Mouse (Mus musculus) urinary bladder, adult 18-20 months (tissue): Measurements from ENCODE around the gene Gm4707.
"Not testable (repeated sequence)": the region's sequence is repeated elsewhere in the genome, so short reads cannot be mapped to it uniquely, and the experiment has no call there.

Experiments used
- DNase-seq, 2 experiments: peaks; one replicate each; pipeline ENCODE4 v3.0.0; 2022; ENCODE audit warnings: low spot score in 2 of 2, mixed read lengths in 2 of 2

Gm4707 gene

GRCm38 (mm10) chr17:71459818-71460217 is at the start of gene Gm4707:
Gene Gm4707 (minus strand): TSS chr17:71459918.
- no peak for DNase-seq

GRCm38 (mm10) chr17:71506832-71507231 is 47.1 kb upstream of the Gm4707 start:
- no peak for DNase-seq

GRCm38 (mm10) chr17:71495784-71496183 is 36.1 kb upstream of the Gm4707 start:
- DNase-seq: no peak

GRCm38 (mm10) chr17:71491332-71491686 is 31.6 kb upstream of the Gm4707 start:
- DNase-seq: no peak

- DNase-seq: no peak
Observed at GRCm38 (mm10) chr17:71490666-71491331, 31.1 kb upstream of the Gm4707 start.

GRCm38 (mm10) chr17:71489703-71490461 is 30.2 kb upstream of the Gm4707 start:
- no peak for DNase-seq

- no peak for DNase-seq
Observed at GRCm38 (mm10) chr17:71486231-71486851, 26.6 kb upstream of the Gm4707 start.

- DNase-seq: peak in 1 of 2 experiments; percentile 13
Observed at GRCm38 (mm10) chr17:71485791-71486230, 26.1 kb upstream of the Gm4707 start.

- DNase-seq: no peak
Observed at GRCm38 (mm10) chr17:71484711-71485110, 25.0 kb upstream of the Gm4707 start.

- no peak for DNase-seq
Observed at GRCm38 (mm10) chr17:71483418-71484060, 23.8 kb upstream of the Gm4707 start.

- DNase-seq: no peak
Observed at GRCm38 (mm10) chr17:71479381-71479901, 19.7 kb upstream of the Gm4707 start.

- DNase-seq: no peak
Observed at GRCm38 (mm10) chr17:71477481-71477880, 17.8 kb upstream of the Gm4707 start.

GRCm38 (mm10) chr17:71476346-71477020 is 16.8 kb upstream of the Gm4707 start:
- DNase-seq: no peak

- peak; percentile 47 to 65 for DNase-seq
Observed at GRCm38 (mm10) chr17:71475705-71476089, 16.0 kb upstream of the Gm4707 start.

GRCm38 (mm10) chr17:71474762-71475704 is 15.3 kb upstream of the Gm4707 start, which contains the start of gene Smchd1:
Gene Smchd1 (minus strand): TSS chr17:71475343.
- peak; percentile 89 to 94 for DNase-seq

GRCm38 (mm10) chr17:71474128-71474527 is 14.4 kb upstream of the Gm4707 start:
- DNase-seq: no peak

- no peak for DNase-seq
Observed at GRCm38 (mm10) chr17:71471261-71471660, 11.5 kb upstream of the Gm4707 start.

- no peak for DNase-seq
Observed at GRCm38 (mm10) chr17:71460312-71460711, 594 bp upstream of the Gm4707 start.

- not testable (repeated sequence) for DNase-seq
Observed at GRCm38 (mm10) chr17:71457361-71457760, 2.4 kb downstream of the Gm4707 start.

- DNase-seq: no peak
Observed at GRCm38 (mm10) chr17:71445191-71445590, 14.5 kb downstream of the Gm4707 start.
